Mouse (Mus musculus) CH12F3 (cell line): ENCODE data around the gene Trim58.

ENCODE experiments used
- in situ Hi-C: fragments of 300-500 bp; cut with MboI; formaldehyde crosslinking; loops from 2 replicates; pipeline ENCODE4 v1.14.3; 2020; ENCODE audit warnings: low sequenced_read_pairs

The Trim58 gene

GRCm38 (mm10) chr11:58640272-58640867 lies at the start of gene Trim58:
Gene Trim58, plus strand, starts transcription at chr11:58640465.
- in situ Hi-C loops: loop anchor here (25.0 kb wide), 1 partner anchor 403 kb away; no protein-coding TSS in a partner anchor

GRCm38 (mm10) chr11:58594814-58595213 lies 45.5 kb upstream of the Trim58 start, which contains the start of gene Olfr324:
Gene Olfr324, plus strand, starts transcription at chr11:58595114.
- in situ Hi-C loops: no loop called here

- in situ Hi-C loops: no loop called here
Measured at GRCm38 (mm10) chr11:58597837-58598236, 42.4 kb upstream of the Trim58 start.

GRCm38 (mm10) chr11:58602062-58602461 lies 38.2 kb upstream of the Trim58 start:
- in situ Hi-C loops: no loop called here

GRCm38 (mm10) chr11:58602800-58603560 lies 37.3 kb upstream of the Trim58 start:
- in situ Hi-C loops: no loop called here

- in situ Hi-C loops: no loop called here
Measured at GRCm38 (mm10) chr11:58604688-58605087, 35.6 kb upstream of the Trim58 start.

GRCm38 (mm10) chr11:58605228-58605627 lies 35.0 kb upstream of the Trim58 start:
- in situ Hi-C loops: no loop called here

- in situ Hi-C loops: no loop called here
Measured at GRCm38 (mm10) chr11:58606177-58606919, 33.9 kb upstream of the Trim58 start.

GRCm38 (mm10) chr11:58607030-58607429 lies 33.2 kb upstream of the Trim58 start:
- in situ Hi-C loops: no loop called here

GRCm38 (mm10) chr11:58613359-58613758 lies 26.9 kb upstream of the Trim58 start:
- in situ Hi-C loops: no loop called here

- in situ Hi-C loops: no loop called here
Measured at GRCm38 (mm10) chr11:58614526-58614925, 25.7 kb upstream of the Trim58 start.

GRCm38 (mm10) chr11:58615975-58616374 lies 24.3 kb upstream of the Trim58 start, which contains the start of gene 2210407C18Rik:
Gene 2210407C18Rik, minus strand, starts transcription at chr11:58616075.
- in situ Hi-C loops: no loop called here

GRCm38 (mm10) chr11:58618369-58618768 lies 21.9 kb upstream of the Trim58 start:
- in situ Hi-C loops: no loop called here

GRCm38 (mm10) chr11:58618793-58619192 lies 21.5 kb upstream of the Trim58 start:
- in situ Hi-C loops: no loop called here

- in situ Hi-C loops: loop anchor here (25.0 kb wide), 1 partner anchor 389 kb away; no protein-coding TSS in a partner anchor
Measured at GRCm38 (mm10) chr11:58626146-58626545, 14.1 kb upstream of the Trim58 start.

GRCm38 (mm10) chr11:58630401-58630800 lies 9.9 kb upstream of the Trim58 start, which contains the start of gene Olfr323:
Gene Olfr323, minus strand, starts transcription at chr11:58630501.
- in situ Hi-C loops: loop anchor here (25.0 kb wide), 1 partner anchor 393 kb away; no protein-coding TSS in a partner anchor

- in situ Hi-C loops: loop anchor here (25.0 kb wide), 1 partner anchor 398 kb away; no protein-coding TSS in a partner anchor
Measured at GRCm38 (mm10) chr11:58634878-58635277, 5.4 kb upstream of the Trim58 start.

- in situ Hi-C loops: loop anchor here (25.0 kb wide), 1 partner anchor 399 kb away; no protein-coding TSS in a partner anchor
Measured at GRCm38 (mm10) chr11:58636376-58636977, 3.8 kb upstream of the Trim58 start.

- in situ Hi-C loops: loop anchor here (25.0 kb wide), 1 partner anchor 401 kb away; no protein-coding TSS in a partner anchor
Measured at GRCm38 (mm10) chr11:58638176-58638701, 2.0 kb upstream of the Trim58 start.

GRCm38 (mm10) chr11:58641057-58641456 lies 792 bp downstream of the Trim58 start:
- in situ Hi-C loops: loop anchor here (25.0 kb wide), 1 partner anchor 404 kb away; no protein-coding TSS in a partner anchor
